Mouse (Mus musculus) lung, postnatal 0 days (tissue): ENCODE data around the gene Naip2. TPM values are rescaled to one million over a fixed set of nuclear protein-coding genes. Genes with fewer than 3 reads are reported as not detected.

ENCODE experiments used
- ATAC-seq: fragments of 200-750 bp; cut with Nextera tagmentation; 2 replicates; pipeline ENCODE4 v1.8.0; 2017; ENCODE audit warnings: moderate library complexity
- DNase-seq: peaks from one replicate; pipeline ENCODE4 v3.0.0-alpha.2; 2016; ENCODE audit warnings: low spot score
- H3K27ac ChIP-seq: fragments of 300-500 bp; sonication (generic); 2 replicates; pipeline ENCODE4 v1.5.1; 2014; ENCODE audit warnings: antibody characterized with exemption, mild to moderate bottlenecking, low read length, mixed read lengths
- H3K27me3 ChIP-seq: fragments of 300-500 bp; sonication (generic); replicated peaks from 2 replicates; pipeline ENCODE4 v1.6.1; 2014; ENCODE audit warnings: low read length, mixed read lengths; ENCODE audit not compliant: insufficient read depth
- H3K36me3 ChIP-seq: fragments of 300-500 bp; sonication (generic); 2 replicates; pipeline ENCODE4 v1.6.1; 2014; ENCODE audit warnings: low read length, mixed read lengths; ENCODE audit not compliant: insufficient read depth
- H3K4me1 ChIP-seq: fragments of 300-500 bp; sonication (generic); 2 replicates; pipeline ENCODE4 v1.6.1; 2014; ENCODE audit warnings: antibody characterized with exemption, low read depth, low read length, mixed read lengths; ENCODE audit not compliant: insufficient read depth
- H3K4me2 ChIP-seq: fragments of 300-500 bp; sonication (generic); replicated peaks from 2 replicates; pipeline ENCODE4 v1.6.1; 2014; ENCODE audit warnings: low read depth, mild to moderate bottlenecking, low read length, moderate library complexity, mixed read lengths
- H3K4me3 ChIP-seq: fragments of 300-500 bp; sonication (generic); 2 replicates; pipeline ENCODE4 v1.5.1; 2014; ENCODE audit warnings: low read depth, low read length
- H3K9ac ChIP-seq: fragments of 300-500 bp; sonication (generic); replicated peaks from 2 replicates; pipeline ENCODE4 v1.6.1; 2014; ENCODE audit warnings: low read depth, mild to moderate bottlenecking
- H3K9me3 ChIP-seq: fragments of 300-500 bp; sonication (generic); 2 replicates; pipeline ENCODE4 v1.6.1; 2016; ENCODE audit warnings: low read length, mixed read lengths
- CTCF ChIP-seq: IDR thresholded peaks from 2 replicates; pipeline ENCODE4 v1.5.1; 2016; ENCODE audit warnings: antibody characterized with exemption, mild to moderate bottlenecking
- EP300 ChIP-seq: IDR thresholded peaks from 2 replicates; pipeline ENCODE4 v1.6.1; 2016; ENCODE audit warnings: antibody characterized with exemption, mild to moderate bottlenecking, control low read depth
- WGBS: fragments of 180-500 bp; shearing (Covaris S2); extraction: QIAGEN DNeasy Blood & Tissue Kit; methylation state at CpG from one replicate; pipeline ENCODE4 v1.1.7; 2014; 5-methylcytosine and 5-hydroxymethylcytosine counted together
- polyA plus RNA-seq: library from polyadenylated mRNA; unstranded; fragments of >200 nt; fragmentation: Nextera tagmentation; extraction: Ambion mirVana; gene quantifications from 2 replicates; pipeline ENCODE4 v1.2.1, GENCODE M21; 2015

The Naip2 gene
- polyA plus RNA-seq, 1 experiment from 2014 or later = 0.84 TPM

DNA sequence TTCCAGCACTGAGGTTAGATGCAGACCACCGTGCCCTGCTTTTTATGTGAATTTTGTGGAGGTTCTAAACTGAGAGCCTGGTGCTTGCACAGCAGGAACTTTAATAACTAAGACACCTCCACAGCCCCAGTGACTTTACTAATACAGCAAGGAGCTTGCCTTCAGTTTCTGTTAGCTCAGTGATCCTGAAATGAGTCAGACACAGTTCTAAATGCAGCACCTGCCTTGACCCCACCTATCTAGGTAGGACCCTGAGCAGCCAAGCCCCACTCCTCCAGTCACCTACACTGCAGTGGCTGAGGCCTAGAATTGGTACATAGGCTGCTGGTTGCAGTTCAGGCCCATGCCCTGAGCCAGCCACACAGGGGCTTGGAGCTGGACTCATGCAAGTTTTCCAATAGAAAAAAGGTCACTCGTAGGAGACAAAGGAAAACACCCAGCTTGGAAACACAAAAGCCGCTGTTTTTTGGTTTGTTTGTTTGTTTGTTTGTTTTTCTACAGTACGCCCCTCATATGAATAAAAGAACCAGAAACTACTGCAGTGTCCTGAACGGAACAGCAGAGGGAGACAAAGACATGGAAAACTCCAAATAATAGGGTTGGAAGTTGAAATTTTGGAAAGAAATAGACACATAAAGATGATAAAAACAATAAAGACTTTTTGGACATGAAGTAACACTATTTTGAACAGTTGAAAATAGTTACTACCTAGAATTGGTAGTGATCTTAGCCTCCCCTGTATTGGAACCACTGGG is 89.5 kb downstream of the Naip2 start:
- Histone ChIP-seq H3K4me1 (no peaks in the 10 kb centered on the region), H3K4me2 (no peak overlapping the region), H3K4me3 (no peak overlapping the region), H3K27me3 (no peaks in the 10 kb centered on the region), H3K9me3 (no peaks in the 10 kb centered on the region), H3K27ac (no peak overlapping the region), H3K9ac (no peak overlapping the region), H3K36me3 (no peaks in the 10 kb centered on the region)
- WGBS = 37% methylated on average over 5 of the region's 5 CpGs
- ATAC-seq = no peak
- peak; percentile 64 for TF ChIP-seq CTCF
- TF ChIP-seq EP300 = no peak
- DNase-seq = peak; percentile 25

DNA sequence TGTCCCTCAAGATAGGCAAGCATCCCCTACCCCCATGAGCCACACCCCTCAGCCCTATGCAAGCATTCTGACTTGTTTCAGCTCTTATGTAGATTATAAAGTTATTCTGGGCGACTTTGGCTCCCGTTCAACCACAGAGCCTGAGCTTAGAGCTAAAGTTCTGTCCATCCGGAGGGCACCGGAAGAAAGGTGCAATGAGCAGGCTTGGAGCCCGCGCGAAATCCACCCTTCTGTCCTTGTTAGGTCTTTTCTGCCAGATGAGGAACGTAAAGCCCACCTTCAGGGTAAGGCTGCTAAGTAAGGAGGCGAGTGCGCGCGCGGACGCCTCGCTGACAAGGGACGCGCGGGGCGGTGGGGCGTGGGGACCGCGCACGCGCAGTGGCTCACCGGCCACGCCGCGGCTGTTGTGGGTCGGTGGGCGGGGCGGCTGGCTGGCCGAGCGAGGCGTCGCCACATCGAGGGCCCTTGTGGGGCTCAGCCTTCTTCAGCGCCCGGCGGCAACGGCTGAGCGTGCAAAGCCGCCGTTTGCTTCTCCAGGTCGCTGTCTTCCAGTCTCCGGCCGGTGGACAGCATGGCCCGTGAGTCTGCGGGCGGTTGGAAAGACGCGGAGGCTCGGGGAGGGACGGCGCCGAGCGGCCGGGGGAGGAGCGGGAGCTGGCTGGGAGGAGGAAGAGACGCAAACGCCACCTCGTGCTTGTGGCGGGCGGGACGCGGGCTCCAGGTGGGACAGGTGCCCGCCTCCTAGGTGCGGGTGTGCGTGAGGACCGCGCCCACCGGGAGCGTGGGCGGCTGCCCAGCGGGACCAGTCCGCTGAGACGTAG is 94.0 kb downstream of the Naip2 start, which contains the start of gene Serf1:
Gene Serf1, plus strand, starts transcription at position 361 of the 821 bp plus-strand sequence.
- TF ChIP-seq CTCF = no peak
- TF ChIP-seq EP300 = no peak
- ATAC-seq (peak; percentile 84), DNase-seq (peak; percentile 87)
- H3K36me3 ChIP-seq = no peaks in the 10 kb centered on the region
- H3K4me1 ChIP-seq = peaks cover 3% of the 10 kb centered on the region; the same call in 1 of the 2 replicates
- H3K27me3 ChIP-seq = no peaks in the 10 kb centered on the region
- under 1% methylated on average over 66 of the region's 76 CpGs for WGBS
- H3K4me2 ChIP-seq = peak within 1 kb of the TSS; percentile 95
- H3K4me3 ChIP-seq = peak within 1 kb of the TSS; percentile 69
- 0 out of 2 replicates have a peak within 1 kb of the TSS, but pooled peaks have one; percentile 51 for H3K27ac ChIP-seq
- no peaks in the 10 kb centered on the region for H3K9me3 ChIP-seq
- peak within 1 kb of the TSS; percentile 50 for H3K9ac ChIP-seq

DNA sequence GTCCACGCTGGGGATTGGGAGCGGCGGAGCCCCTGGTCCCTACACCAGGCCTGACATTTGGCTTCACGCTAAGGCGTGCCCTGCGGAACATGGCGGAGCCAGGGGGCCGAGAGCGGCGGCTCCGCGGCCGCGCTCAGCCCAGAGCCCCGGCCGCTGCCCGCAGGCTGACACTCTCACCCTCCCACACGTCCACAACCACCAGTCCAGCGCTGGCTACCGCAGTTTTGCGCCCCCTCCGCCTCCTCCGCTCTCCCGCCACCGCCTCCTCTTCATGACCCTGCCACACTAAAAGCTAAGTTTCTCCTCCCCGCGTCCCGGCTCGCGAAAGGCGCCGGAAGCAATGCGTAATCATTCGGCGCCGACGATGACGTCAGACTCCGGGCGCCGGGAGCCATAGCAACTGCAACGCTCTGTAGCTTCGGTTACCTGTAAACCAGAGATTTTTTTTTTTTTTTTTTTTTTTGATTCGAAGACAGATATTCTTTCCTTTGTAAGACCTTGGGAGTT is 98.1 kb downstream of the Naip2 start, which contains the start of gene Bdp1:
Gene Bdp1, minus strand, starts transcription at position 323 of the 507 bp plus-strand sequence.
- TF ChIP-seq EP300 = no peak
- H3K9me3 ChIP-seq = no peaks in the 10 kb centered on the region
- H3K4me2 ChIP-seq = peak within 1 kb of the TSS; percentile 79
- peaks cover 13% of the 10 kb centered on the region; the same call in 1 of the 2 replicates for H3K4me1 ChIP-seq
- H3K27me3 ChIP-seq = no peaks in the 10 kb centered on the region
- under 1% methylated on average over 41 of the region's 44 CpGs for WGBS
- no peaks in the 10 kb centered on the region for H3K36me3 ChIP-seq
- H3K4me3 ChIP-seq = peak within 1 kb of the TSS; percentile 90
- ATAC-seq (peak; percentile 86), DNase-seq (peak; percentile 91)
- peak within 1 kb of the TSS; percentile 87 for H3K27ac ChIP-seq
- H3K9ac ChIP-seq = peak within 1 kb of the TSS; percentile 87

DNA sequence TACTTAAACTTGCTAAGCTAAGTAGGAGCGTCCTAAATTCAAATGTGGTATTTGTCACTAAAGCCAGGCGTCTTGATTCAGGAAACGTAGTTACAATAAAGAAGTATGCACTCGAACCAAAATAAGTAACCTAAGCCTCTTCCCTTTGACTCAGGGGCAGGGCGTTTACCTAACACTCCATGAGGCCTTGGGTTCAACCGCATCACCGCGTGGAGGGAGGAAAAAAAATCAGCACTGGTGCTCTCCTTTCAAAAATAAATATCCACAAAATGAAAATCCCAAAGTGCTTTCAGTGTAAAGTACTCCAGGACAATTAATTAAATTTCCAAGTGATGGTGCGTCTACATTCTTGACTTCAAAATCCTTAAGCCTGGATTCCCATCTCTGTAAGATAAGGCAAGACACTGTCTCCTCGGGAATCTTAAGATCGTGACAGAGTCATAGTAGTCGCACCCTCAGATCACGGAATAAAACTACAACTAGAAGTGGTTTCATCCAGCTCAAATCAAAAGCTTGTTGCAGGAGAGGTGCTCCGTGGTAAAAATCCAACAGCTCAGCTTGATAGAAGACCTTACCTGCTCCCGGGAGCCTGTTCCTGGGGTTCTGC is 98.7 kb downstream of the Naip2 start:
- Histone ChIP-seq H3K27me3 (no peaks in the 10 kb centered on the region), H3K27ac (peak overlapping the region; percentile 87), H3K36me3 (no peaks in the 10 kb centered on the region), H3K4me3 (peak overlapping the region; percentile 90), H3K4me2 (peak overlapping the region; percentile 79), H3K9me3 (no peaks in the 10 kb centered on the region), H3K9ac (peak overlapping the region; percentile 87), H3K4me1 (peaks cover 13% of the 10 kb centered on the region; the same call in 1 of the 2 replicates)
- 3% methylated on average over 15 of the region's 15 CpGs for WGBS
- DNase-seq (peak; percentile 46), ATAC-seq (no peak)
- TF ChIP-seq CTCF (no peak), EP300 (no peak)

DNA sequence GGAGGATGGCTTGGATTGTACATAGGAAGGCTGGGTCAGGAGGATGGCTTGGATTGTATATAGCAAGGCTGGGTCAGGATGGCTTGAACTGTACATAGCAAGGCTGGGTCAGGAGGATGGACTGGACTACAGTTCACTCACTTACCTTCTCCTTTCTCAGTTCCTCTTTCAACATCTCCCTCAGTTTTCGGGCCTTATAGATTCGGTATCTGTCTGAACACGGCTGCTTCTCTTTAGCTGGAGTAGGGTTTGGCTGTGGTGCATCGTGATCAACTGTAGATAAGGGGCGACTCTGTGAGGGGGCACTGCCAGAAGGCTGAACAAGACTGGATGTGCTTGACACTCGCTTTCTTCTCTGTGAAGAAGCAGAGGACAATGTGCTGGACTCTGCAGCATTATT is 103.1 kb downstream of the Naip2 start:
- TF ChIP-seq CTCF (no peak), EP300 (no peak)
- Histone ChIP-seq H3K4me1 (peaks cover 13% of the 10 kb centered on the region; the same call in 1 of the 2 replicates), H3K27ac (no peak overlapping the region), H3K36me3 (peaks cover 22% of the 10 kb centered on the region), H3K4me2 (no peak overlapping the region), H3K9me3 (0 out of 2 replicates have a peak, but pooled peaks cover 4% of the 10 kb centered on the region), H3K4me3 (no peak overlapping the region), H3K9ac (no peak overlapping the region), H3K27me3 (no peaks in the 10 kb centered on the region)
- DNase-seq (no peak), ATAC-seq (no peak)
- WGBS = 84% methylated on average over 6 of the region's 6 CpGs

Other genes starting within 250 kb of the Naip2 start
- 23.2 and 23.9 TPM in 2 replicates for gene Mccc2, start 186.5 kb downstream of the Naip2 start, polyA plus RNA-seq
- 22.5 and 30.7 TPM in 2 replicates for gene Bdp1, start 98.0 kb downstream of the Naip2 start, polyA plus RNA-seq
- gene Serf1, start 94.1 kb downstream of the Naip2 start, polyA plus RNA-seq = 61.6 and 82.2 TPM in 2 replicates
- gene Smn1, start 77.2 kb downstream of the Naip2 start, polyA plus RNA-seq = 20.5 and 23.0 TPM in 2 replicates
- gene Naip5, start 44.2 kb upstream of the Naip2 start, polyA plus RNA-seq = 0.67 and 0.81 TPM in 2 replicates
- 0.19 and 0.38 TPM in 2 replicates for gene Naip6, start 115.6 kb upstream of the Naip2 start, polyA plus RNA-seq